In genomic region chr9:35614005-35614404, GRCm38 (mm10) we compare ENCODE assay signal across 18 mouse cellular contexts. TPM values are rescaled to one million over a fixed set of nuclear protein-coding genes. Genes with fewer than 3 reads are reported as not detected.
A peak's percentile ranks its signal among the peaks of the same experiment; 100 is the strongest.
DNase-seq lines count a peak whose midpoint lies in the region; ATAC-seq and TF ChIP-seq lines count a peak whose summit lies in the region.
"Had no signal": no experiment of that assay in that cellular context is flagged by ENCODE, and none has a peak within 500 bp of the region (broad histone marks: within the 10 kb centered on the region; RNA-seq: fewer than 3 reads in every experiment).

No protein-coding gene starts in this region.

- H3K4me2 ChIP-seq in intestine, postnatal 0 days (replicated peaks; ENCODE audit: low read depth), result no peak overlapping the region
- no peak overlapping the region for H3K4me2 ChIP-seq in intestine, embryonic 15.5 days (replicated peaks)
- no peak overlapping the region for H3K4me2 ChIP-seq in midbrain, postnatal 0 days (ENCODE audit: low read depth, low read length, poor library complexity, severe bottlenecking)
- no peak overlapping the region for H3K4me2 ChIP-seq in midbrain, embryonic 11.5 days
- H3K4me2 ChIP-seq: liver, embryonic 15.5 days had no signal

- H3K9me3 ChIP-seq in intestine, postnatal 0 days (ENCODE audit: control insufficient read depth), result no peaks in the 10 kb centered on the region
- H3K9me3 ChIP-seq in intestine, embryonic 15.5 days, result no peaks in the 10 kb centered on the region
- no peaks in the 10 kb centered on the region for H3K9me3 ChIP-seq in midbrain, postnatal 0 days (ENCODE audit: low read length)
- H3K9me3 ChIP-seq in midbrain, embryonic 11.5 days (ENCODE audit: control insufficient read depth, low read length), result no peaks in the 10 kb centered on the region
- H3K9me3 ChIP-seq: liver, embryonic 15.5 days had no signal

- no peak overlapping the region for H3K9ac ChIP-seq in intestine, postnatal 0 days (ENCODE audit: low read depth, low read length)
- H3K9ac ChIP-seq in intestine, embryonic 15.5 days, result no peak overlapping the region
- H3K9ac ChIP-seq in midbrain, postnatal 0 days (replicated peaks; ENCODE audit: low read length, poor library complexity, severe bottlenecking), result no peak overlapping the region
- H3K9ac ChIP-seq in midbrain, embryonic 11.5 days (ENCODE audit: low read length), result no peak overlapping the region
- H3K9ac ChIP-seq: liver, embryonic 15.5 days had no signal

- ATAC-seq in intestine, postnatal 0 days, result no peak
- no peak for ATAC-seq in intestine, embryonic 15.5 days
- no peak for ATAC-seq in midbrain, postnatal 0 days (ENCODE audit: low FRiP score)
- ATAC-seq in midbrain, embryonic 11.5 days (ENCODE audit: low FRiP score), result no peak
- no peak for ATAC-seq in cerebellum, adult (ENCODE audit: insufficient number of reproducible peaks, low FRiP score, low TSS enrichment)
- ATAC-seq: hindbrain, embryonic 16.5 days had no signal

- DNase-seq in midbrain, postnatal 0 days (ENCODE audit: low spot score), result no peak
- DNase-seq in midbrain, embryonic 11.5 days (ENCODE audit: low spot score, missing footprints), result no peak
- DNase-seq in brain, adult 2 months (ENCODE audit: low read depth, low spot score), result peak; percentile 6
- DNase-seq in right cerebral cortex, postnatal 14 days, result no peak
- DNase-seq: cerebellum, adult 11-12 months; kidney, postnatal 14 days; left cerebral cortex, postnatal 4 days had no signal

- no peak overlapping the region for H3K4me3 ChIP-seq in intestine, postnatal 0 days (ENCODE audit: low read depth, low read length)
- H3K4me3 ChIP-seq in intestine, embryonic 15.5 days (replicated peaks), result no peak overlapping the region
- no peak overlapping the region for H3K4me3 ChIP-seq in midbrain, postnatal 0 days (ENCODE audit: low read depth, low read length)
- no peak overlapping the region for H3K4me3 ChIP-seq in midbrain, embryonic 11.5 days (ENCODE audit: low read depth, low read length)
- H3K4me3 ChIP-seq: liver, embryonic 15.5 days; myocyte had no signal

- no peaks in the 10 kb centered on the region for H3K27me3 ChIP-seq in intestine, postnatal 0 days (replicated peaks; ENCODE audit: control insufficient read depth, insufficient read depth, low read length)
- H3K27me3 ChIP-seq in intestine, embryonic 15.5 days (replicated peaks), result no peaks in the 10 kb centered on the region
- H3K27me3 ChIP-seq in midbrain, postnatal 0 days (ENCODE audit: insufficient read depth, low read length), result no peaks in the 10 kb centered on the region
- H3K27me3 ChIP-seq in midbrain, embryonic 11.5 days (ENCODE audit: control insufficient read depth, insufficient read depth, low read length), result no peaks in the 10 kb centered on the region
- H3K27me3 ChIP-seq: liver, embryonic 15.5 days had no signal

- no peaks in the 10 kb centered on the region for H3K4me1 ChIP-seq in intestine, postnatal 0 days (replicated peaks; ENCODE audit: control insufficient read depth, insufficient read depth, low read length)
- no peaks in the 10 kb centered on the region for H3K4me1 ChIP-seq in intestine, embryonic 15.5 days (replicated peaks)
- H3K4me1 ChIP-seq in midbrain, postnatal 0 days (ENCODE audit: insufficient read depth, low read length), result no peaks in the 10 kb centered on the region
- H3K4me1 ChIP-seq in midbrain, embryonic 11.5 days (ENCODE audit: control insufficient read depth, insufficient read depth, low read length), result no peaks in the 10 kb centered on the region
- H3K4me1 ChIP-seq: liver, embryonic 15.5 days had no signal

- WGBS in intestine, postnatal 0 days, result 25% methylated on average over 2 of the region's 2 CpGs
- WGBS in intestine, embryonic 15.5 days, result 28% methylated on average over 2 of the region's 2 CpGs
- 27% methylated on average over 2 of the region's 2 CpGs for WGBS in midbrain, postnatal 0 days
- WGBS in midbrain, embryonic 11.5 days, result 36% methylated on average over 2 of the region's 2 CpGs

- H3K36me3 ChIP-seq in intestine, postnatal 0 days (ENCODE audit: control insufficient read depth, insufficient read depth), result no peaks in the 10 kb centered on the region
- no peaks in the 10 kb centered on the region for H3K36me3 ChIP-seq in intestine, embryonic 15.5 days
- no peaks in the 10 kb centered on the region for H3K36me3 ChIP-seq in midbrain, postnatal 0 days (ENCODE audit: insufficient read depth, low read length)
- no peaks in the 10 kb centered on the region for H3K36me3 ChIP-seq in midbrain, embryonic 11.5 days (ENCODE audit: control insufficient read depth, insufficient read depth, low read length)
- H3K36me3 ChIP-seq: liver, embryonic 15.5 days had no signal

- peak; percentile 52 for TF ChIP-seq CTCF in intestine, postnatal 0 days (IDR thresholded peaks at IDR 0.05; ENCODE audit: low read depth)
- peak; percentile 54 for TF ChIP-seq CTCF in midbrain, postnatal 0 days (IDR thresholded peaks at IDR 0.05)

- no peak overlapping the region for H3K27ac ChIP-seq in intestine, postnatal 0 days (ENCODE audit: low read depth, low read length)
- no peak overlapping the region for H3K27ac ChIP-seq in intestine, embryonic 15.5 days
- H3K27ac ChIP-seq in midbrain, postnatal 0 days (ENCODE audit: low read depth, low read length), result no peak overlapping the region
- H3K27ac ChIP-seq in midbrain, embryonic 11.5 days (ENCODE audit: low read depth, low read length), result no peak overlapping the region
- H3K27ac ChIP-seq: liver, embryonic 15.5 days had no signal

RNA-seq across cellular contexts. Expression of gene Pate4, which starts 2.3 kb away (rescaled TPM):
- polyA plus RNA-seq in intestine, postnatal 0 days (2015; fragmentation: Nextera tagmentation; extraction: Ambion mirVana), result not detected in 2 replicates
- not detected in 2 replicates for polyA plus RNA-seq in intestine, embryonic 15.5 days (2015; fragmentation: Nextera tagmentation; extraction: Ambion mirVana)
- total RNA-seq in midbrain, postnatal 0 days (2014; rRNA removed), result not detected in 2 replicates
- not detected in 2 replicates for polyA plus RNA-seq in midbrain, postnatal 0 days (2015; fragmentation: Nextera tagmentation; extraction: Ambion mirVana)
- not detected in 2 replicates for polyA plus RNA-seq in midbrain, embryonic 11.5 days (2014; fragmentation: Nextera tagmentation; extraction: Ambion mirVana)
- total RNA-seq: granulocyte monocyte progenitor cell, adult 5-6 weeks; layer of hippocampus, postnatal 10 days; left cerebral cortex, postnatal 4 days had no signal
- polyA plus RNA-seq: cortical plate, adult 2 months; frontal cortex, adult 2 months; heart, embryonic 16.5 days; hindbrain, embryonic 16.5 days; liver, embryonic 15.5 days; myocyte had no signal

RNA-seq across cellular contexts. Expression of gene Pate3, which starts 34.0 kb away (rescaled TPM):
- polyA plus RNA-seq in intestine, postnatal 0 days (2015; fragmentation: Nextera tagmentation; extraction: Ambion mirVana), result not detected in 2 replicates
- not detected in 2 replicates for polyA plus RNA-seq in intestine, embryonic 15.5 days (2015; fragmentation: Nextera tagmentation; extraction: Ambion mirVana)
- total RNA-seq in midbrain, postnatal 0 days (2014; rRNA removed), result not detected in 2 replicates
- not detected in 2 replicates for polyA plus RNA-seq in midbrain, postnatal 0 days (2015; fragmentation: Nextera tagmentation; extraction: Ambion mirVana)
- polyA plus RNA-seq in midbrain, embryonic 11.5 days (2014; fragmentation: Nextera tagmentation; extraction: Ambion mirVana), result not detected in 2 replicates
- total RNA-seq: granulocyte monocyte progenitor cell, adult 5-6 weeks; layer of hippocampus, postnatal 10 days; left cerebral cortex, postnatal 4 days had no signal
- polyA plus RNA-seq: cortical plate, adult 2 months; frontal cortex, adult 2 months; heart, embryonic 16.5 days; hindbrain, embryonic 16.5 days; liver, embryonic 15.5 days; myocyte had no signal

RNA-seq across cellular contexts. Expression of gene Hyls1, which starts 43.8 kb away (rescaled TPM):
- 4.2 and 4.9 TPM in 2 replicates for polyA plus RNA-seq in intestine, postnatal 0 days (2015; fragmentation: Nextera tagmentation; extraction: Ambion mirVana)
- 11.6 and 14.2 TPM in 2 replicates for polyA plus RNA-seq in intestine, embryonic 15.5 days (2015; fragmentation: Nextera tagmentation; extraction: Ambion mirVana)
- 7.9 and 8.9 TPM in 2 replicates for total RNA-seq in midbrain, postnatal 0 days (2014; rRNA removed)
- 9.2 and 10.7 TPM in 2 replicates for polyA plus RNA-seq in midbrain, postnatal 0 days (2015; fragmentation: Nextera tagmentation; extraction: Ambion mirVana)
- polyA plus RNA-seq in midbrain, embryonic 11.5 days (2014; fragmentation: Nextera tagmentation; extraction: Ambion mirVana), result 32.6 and 34.7 TPM in 2 replicates

RNA-seq across cellular contexts. Expression of gene Pate2, which starts 43.9 kb away (rescaled TPM):
- polyA plus RNA-seq in intestine, postnatal 0 days (2015; fragmentation: Nextera tagmentation; extraction: Ambion mirVana), result 0.27 and 0.31 TPM in 2 replicates
- polyA plus RNA-seq in intestine, embryonic 15.5 days (2015; fragmentation: Nextera tagmentation; extraction: Ambion mirVana), result 0.45 and 0.77 TPM in 2 replicates
- 0.14 and 0.33 TPM in 2 replicates for total RNA-seq in midbrain, postnatal 0 days (2014; rRNA removed)
- 0.42 and 0.54 TPM in 2 replicates for polyA plus RNA-seq in midbrain, postnatal 0 days (2015; fragmentation: Nextera tagmentation; extraction: Ambion mirVana)
- polyA plus RNA-seq in midbrain, embryonic 11.5 days (2014; fragmentation: Nextera tagmentation; extraction: Ambion mirVana), result 0.96 and 1.8 TPM in 2 replicates
- total RNA-seq: granulocyte monocyte progenitor cell, adult 5-6 weeks had no signal

RNA-seq across cellular contexts. Expression of gene Pus3, which starts 55.6 kb away (rescaled TPM):
- polyA plus RNA-seq in intestine, postnatal 0 days (2015; fragmentation: Nextera tagmentation; extraction: Ambion mirVana), result 6.5 and 6.6 TPM in 2 replicates
- polyA plus RNA-seq in intestine, embryonic 15.5 days (2015; fragmentation: Nextera tagmentation; extraction: Ambion mirVana), result 18.3 and 18.9 TPM in 2 replicates
- total RNA-seq in midbrain, postnatal 0 days (2014; rRNA removed), result 9.6 and 12.8 TPM in 2 replicates
- 13.3 and 14.2 TPM in 2 replicates for polyA plus RNA-seq in midbrain, postnatal 0 days (2015; fragmentation: Nextera tagmentation; extraction: Ambion mirVana)
- polyA plus RNA-seq in midbrain, embryonic 11.5 days (2014; fragmentation: Nextera tagmentation; extraction: Ambion mirVana), result 23.8 and 24.8 TPM in 2 replicates
